Mouse (Mus musculus) heart, embryonic 11.5 days (tissue): ENCODE results near the gene Adgrl3. TPM values are rescaled to one million over a fixed set of nuclear protein-coding genes. Genes with fewer than 3 reads are reported as not detected.

Experiments
- ATAC-seq: fragments of 200-750 bp; cut with Nextera tagmentation; replicated peaks from 2 replicates; pipeline ENCODE4 v1.8.0; 2017; ENCODE audit warnings: moderate library complexity; ENCODE audit not compliant: insufficient number of reproducible peaks, low FRiP score, low TSS enrichment
- H3K27ac ChIP-seq: fragments of 300-500 bp; sonication (generic); 2 replicates; pipeline ENCODE4 v1.5.1; 2014; ENCODE audit warnings: mild to moderate bottlenecking, low read depth, low read length
- H3K27me3 ChIP-seq: fragments of 300-500 bp; sonication (generic); 2 replicates; pipeline ENCODE4 v1.6.1; 2014; ENCODE audit warnings: mild to moderate bottlenecking, low read length, mixed read lengths; ENCODE audit not compliant: control insufficient read depth, insufficient read depth
- H3K36me3 ChIP-seq: fragments of 300-500 bp; sonication (generic); 2 replicates; pipeline ENCODE4 v1.6.1; 2014; ENCODE audit warnings: mild to moderate bottlenecking, low read length, moderate library complexity, mixed read lengths; ENCODE audit not compliant: control insufficient read depth, insufficient read depth
- H3K4me1 ChIP-seq: fragments of 300-500 bp; sonication (generic); 2 replicates; pipeline ENCODE4 v1.6.1; 2014; ENCODE audit warnings: low read length; ENCODE audit not compliant: control insufficient read depth, insufficient read depth
- H3K4me2 ChIP-seq: fragments of 300-500 bp; sonication (generic); 2 replicates; pipeline ENCODE4 v1.6.1; 2014; ENCODE audit warnings: mild to moderate bottlenecking, moderate library complexity
- H3K4me3 ChIP-seq: fragments of 300-500 bp; sonication (generic); 2 replicates; pipeline ENCODE4 v1.5.1; 2014; ENCODE audit warnings: low read depth, low read length
- H3K9ac ChIP-seq: fragments of 300-500 bp; sonication (generic); 2 replicates; pipeline ENCODE4 v1.6.1; 2014; ENCODE audit warnings: mild to moderate bottlenecking, low read depth, low read length, moderate library complexity
- H3K9me3 ChIP-seq: fragments of 300-500 bp; sonication (generic); replicated peaks from 2 replicates; pipeline ENCODE4 v1.6.1; 2016; ENCODE audit warnings: low read length; ENCODE audit not compliant: control insufficient read depth
- WGBS: fragments of 180-500 bp; shearing (Covaris S2); extraction: QIAGEN DNeasy Blood & Tissue Kit; methylation state at CpG from one replicate; pipeline ENCODE4 v1.1.7; 2014; ENCODE audit not compliant: insufficient replicate concordance; 5-methylcytosine and 5-hydroxymethylcytosine counted together
- polyA plus RNA-seq: library from polyadenylated mRNA; unstranded; fragments of >200 nt; fragmentation: Nextera tagmentation; extraction: Ambion mirVana; gene quantifications from 2 replicates; pipeline ENCODE4 v1.2.1, GENCODE M21; 2014

The Adgrl3 gene
- polyA plus RNA-seq = 9.5 and 9.9 TPM in 2 replicates

DNA sequence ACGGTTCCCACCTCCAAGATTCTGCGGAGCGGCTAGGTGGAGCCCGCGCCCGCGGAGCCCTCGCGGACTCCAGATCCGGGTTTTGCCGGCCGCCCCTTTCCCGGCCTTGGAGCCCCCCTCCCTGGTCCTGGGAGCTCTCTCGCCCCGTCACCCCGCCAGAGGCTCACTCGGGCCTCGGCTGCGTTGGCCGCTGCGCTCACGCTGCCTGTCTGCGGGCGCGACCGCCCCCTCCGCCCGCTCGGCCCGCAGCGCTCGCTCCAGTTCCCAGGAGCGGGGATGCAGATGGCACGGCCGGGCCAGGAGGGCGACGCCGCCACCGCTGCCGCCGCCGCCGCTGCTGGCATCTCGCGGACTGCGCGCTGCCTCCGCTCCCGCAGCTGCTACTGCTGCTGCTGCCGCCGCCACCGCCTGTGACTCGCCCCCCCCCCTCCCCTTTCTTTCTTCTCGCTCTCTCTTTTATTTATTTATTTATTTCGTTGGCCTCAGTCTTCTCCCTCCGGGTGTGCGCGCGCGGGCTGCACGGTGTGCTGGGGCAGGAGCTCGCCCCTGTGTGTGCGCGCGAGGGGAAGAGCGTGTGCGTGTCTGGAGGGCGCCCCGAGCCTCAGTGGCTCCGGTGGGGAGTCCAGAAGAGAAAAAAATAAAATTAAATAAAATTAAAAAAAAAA, at the start of gene Adgrl3:
TSS of gene Adgrl3 (plus strand) at position 549 of the 665 bp plus-strand sequence.
- Histone ChIP-seq H3K4me1 (peaks cover 12% of the 10 kb centered on the region), H3K4me2 (peak within 1 kb of the TSS; percentile 92), H3K36me3 (no peaks in the 10 kb centered on the region), H3K9me3 (no peaks in the 10 kb centered on the region), H3K27ac (peak within 1 kb of the TSS; percentile 42), H3K4me3 (peak within 1 kb of the TSS; percentile 73), H3K9ac (peak within 1 kb of the TSS; percentile 79), H3K27me3 (peaks cover 5% of the 10 kb centered on the region; the same call in 1 of the 2 replicates)
- ATAC-seq = peak; percentile 75
- WGBS = 1% methylated on average over 61 of the region's 70 CpGs

DNA sequence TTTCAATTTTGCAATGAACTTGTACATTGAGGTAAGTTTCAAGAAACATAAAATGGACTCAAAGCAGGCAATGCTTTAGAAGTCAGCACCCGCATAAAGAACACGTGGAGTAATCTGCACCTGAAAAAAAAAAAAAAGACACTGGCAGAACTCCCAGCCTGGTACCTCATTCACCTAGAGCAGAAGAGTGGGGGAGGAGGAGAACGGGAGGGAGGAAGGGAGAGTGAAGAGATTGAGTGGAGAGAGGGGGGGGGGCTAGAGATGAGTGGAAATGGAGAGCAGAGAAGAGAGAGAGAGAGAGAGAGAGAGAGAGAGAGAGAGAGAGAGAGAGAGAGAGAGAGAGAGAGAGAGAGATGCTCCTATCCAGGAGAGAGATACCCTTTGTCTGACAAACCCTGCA, 772 bp upstream of the Adgrl3 start:
- H3K36me3 ChIP-seq = no peaks in the 10 kb centered on the region
- H3K9me3 ChIP-seq = no peaks in the 10 kb centered on the region
- H3K27ac ChIP-seq = no peak overlapping the region
- H3K27me3 ChIP-seq = peaks cover 3% of the 10 kb centered on the region; the same call in 1 of the 2 replicates
- peak overlapping the region; percentile 73 for H3K4me3 ChIP-seq
- 4% methylated on average over 3 of the region's 3 CpGs for WGBS
- ATAC-seq = no peak
- H3K4me2 ChIP-seq = peak overlapping the region; percentile 92
- H3K4me1 ChIP-seq = peaks cover 7% of the 10 kb centered on the region
- no peak overlapping the region for H3K9ac ChIP-seq

DNA sequence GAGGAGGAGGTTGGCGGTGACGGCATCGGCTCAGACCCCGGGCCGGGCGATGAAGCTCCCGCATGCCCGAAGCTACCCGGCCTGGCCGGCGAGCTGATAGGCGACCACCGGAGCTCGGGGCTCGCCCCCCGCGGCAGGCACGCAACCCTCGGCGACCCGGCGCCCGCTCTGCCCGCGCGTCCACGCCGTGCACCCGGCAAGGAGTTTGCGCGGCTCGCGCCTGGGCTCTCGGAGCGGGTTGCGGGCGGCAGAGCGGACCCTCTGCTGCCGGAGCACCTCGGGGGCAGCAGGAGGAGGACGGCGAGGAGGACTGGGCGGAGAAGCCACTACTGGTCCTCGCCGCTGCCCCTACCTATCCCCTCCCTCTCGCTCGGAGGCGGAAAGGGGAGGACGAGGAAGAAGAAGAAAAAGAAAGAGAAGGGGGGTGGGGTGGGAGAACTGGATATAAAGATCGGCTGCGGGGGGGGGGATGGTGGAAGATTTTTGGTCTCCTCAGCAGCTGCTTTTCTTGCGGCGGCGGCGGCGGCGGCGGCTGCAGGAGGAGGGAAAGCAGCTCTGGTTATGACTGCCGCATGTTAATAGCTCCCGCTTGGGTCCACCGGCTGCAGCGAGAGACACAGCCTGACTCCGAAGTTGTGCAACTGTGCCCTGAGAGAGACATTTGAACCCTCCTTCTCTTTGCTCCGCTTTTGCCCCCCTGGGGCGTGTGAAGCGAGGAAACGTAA, 505 bp downstream of the Adgrl3 start:
- Histone ChIP-seq H3K4me3 (peak overlapping the region; percentile 73), H3K36me3 (no peaks in the 10 kb centered on the region), H3K4me1 (peaks cover 12% of the 10 kb centered on the region), H3K9me3 (no peaks in the 10 kb centered on the region), H3K9ac (peak overlapping the region; percentile 79), H3K4me2 (peak overlapping the region; percentile 92), H3K27ac (peak overlapping the region; percentile 42), H3K27me3 (peaks cover 5% of the 10 kb centered on the region; the same call in 1 of the 2 replicates)
- ATAC-seq = peak; percentile 54
- WGBS = under 1% methylated on average over 60 of the region's 67 CpGs

- H3K4me2 ChIP-seq = peak overlapping the region; percentile 92
- peak overlapping the region; percentile 73 for H3K4me3 ChIP-seq
- no peak for ATAC-seq
- H3K9me3 ChIP-seq = no peaks in the 10 kb centered on the region
- H3K27ac ChIP-seq = no peak overlapping the region
- H3K9ac ChIP-seq = peak overlapping the region; percentile 79
- H3K27me3 ChIP-seq = peaks cover 5% of the 10 kb centered on the region; the same call in 1 of the 2 replicates
- peaks cover 12% of the 10 kb centered on the region for H3K4me1 ChIP-seq
- no peaks in the 10 kb centered on the region for H3K36me3 ChIP-seq
- WGBS = 2% methylated on average over 6 of the region's 6 CpGs
Observed at GRCm38 (mm10) chr5:81021006-81021320, 1.0 kb downstream of the Adgrl3 start.

DNA sequence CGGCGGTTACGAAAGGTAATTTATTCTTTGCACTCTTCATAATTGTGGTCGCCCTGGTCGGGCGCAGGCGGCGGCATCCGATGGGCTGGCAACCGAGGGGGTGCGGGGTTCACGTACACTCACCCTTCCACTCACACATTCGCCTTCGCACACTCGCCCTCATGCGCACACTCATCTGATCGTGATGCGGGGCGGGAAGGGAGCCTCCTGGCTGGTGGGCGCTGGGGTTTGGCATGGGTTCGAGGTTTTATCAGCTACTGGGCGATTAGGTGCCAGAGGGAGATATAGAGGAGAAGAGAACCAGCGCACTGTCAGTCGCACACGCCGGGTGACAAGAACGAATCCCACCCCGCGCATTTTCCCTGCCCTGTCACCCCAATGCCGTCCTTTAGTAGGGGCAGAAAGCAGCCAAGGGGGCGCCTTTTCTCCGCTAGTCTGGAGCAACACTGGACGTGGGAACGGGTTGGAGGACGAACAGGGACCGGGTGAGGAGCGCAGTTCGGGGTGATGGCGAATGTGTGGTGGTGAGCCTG, 1.5 kb downstream of the Adgrl3 start:
- no peaks in the 10 kb centered on the region for H3K36me3 ChIP-seq
- H3K4me1 ChIP-seq = peaks cover 12% of the 10 kb centered on the region
- no peak for ATAC-seq
- no peak overlapping the region for H3K27ac ChIP-seq
- peak overlapping the region; percentile 92 for H3K4me2 ChIP-seq
- peak overlapping the region; percentile 73 for H3K4me3 ChIP-seq
- WGBS = under 1% methylated on average over 39 of the region's 39 CpGs
- H3K9me3 ChIP-seq = no peaks in the 10 kb centered on the region
- peak overlapping the region; percentile 79 for H3K9ac ChIP-seq
- peaks cover 5% of the 10 kb centered on the region; the same call in 1 of the 2 replicates for H3K27me3 ChIP-seq

GRCm38 (mm10) chr5:81021864-81022305, 1.9 kb downstream of the Adgrl3 start:
- no peaks in the 10 kb centered on the region for H3K36me3 ChIP-seq
- H3K4me1 ChIP-seq = peaks cover 12% of the 10 kb centered on the region
- peaks cover 5% of the 10 kb centered on the region; the same call in 1 of the 2 replicates for H3K27me3 ChIP-seq
- no peak for ATAC-seq
- H3K4me2 ChIP-seq = peak overlapping the region; percentile 92
- no peaks in the 10 kb centered on the region for H3K9me3 ChIP-seq
- no peak overlapping the region for H3K27ac ChIP-seq
- peak overlapping the region; percentile 73 for H3K4me3 ChIP-seq
- 2% methylated on average over 21 of the region's 21 CpGs for WGBS
- peak overlapping the region; percentile 79 for H3K9ac ChIP-seq

DNA sequence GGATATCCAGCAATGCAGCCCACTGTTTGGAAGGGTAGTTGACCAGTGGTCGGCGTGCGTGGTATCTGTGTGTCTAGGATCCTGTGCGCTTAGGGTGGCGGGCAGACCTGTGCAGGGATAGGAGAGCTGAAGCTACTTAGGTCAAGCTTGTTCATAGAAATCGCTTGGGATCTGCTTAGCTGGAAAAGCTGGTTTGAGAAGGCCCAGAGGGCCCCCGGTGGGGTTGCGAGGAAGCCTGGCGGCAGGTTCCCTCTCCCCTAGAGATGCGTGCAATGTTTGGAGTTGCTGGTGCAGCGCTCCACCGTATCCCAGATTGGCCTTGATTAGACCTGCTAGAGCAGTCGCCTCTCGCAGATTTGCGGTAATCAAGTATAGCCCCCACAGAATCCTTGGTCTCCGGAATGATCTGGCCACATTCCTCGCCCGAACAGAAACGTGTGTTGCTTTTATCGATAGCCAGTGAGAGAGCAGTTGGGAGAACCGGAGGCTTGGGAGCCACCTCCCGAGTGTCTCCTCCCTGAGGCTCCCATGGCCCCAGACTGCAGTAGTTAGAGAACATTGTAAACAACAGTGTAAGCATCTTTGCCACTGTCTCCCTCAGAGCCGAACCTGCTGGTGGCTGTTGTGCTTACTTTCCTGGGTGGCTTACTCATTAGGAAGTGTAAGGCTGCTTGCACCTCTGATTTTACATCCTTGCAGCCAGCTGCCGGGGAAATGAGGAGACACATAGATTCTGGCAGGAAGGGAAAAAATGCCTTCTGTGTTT, 2.6 kb downstream of the Adgrl3 start:
- WGBS = 6% methylated on average over 24 of the region's 24 CpGs

More for the DNA sequence above, 2.6 kb downstream of the Adgrl3 start:
- Histone ChIP-seq H3K36me3 (no peaks in the 10 kb centered on the region), H3K9ac (peak overlapping the region; percentile 79), H3K4me2 (peak overlapping the region; percentile 92), H3K27ac (no peak overlapping the region), H3K4me3 (peak overlapping the region; percentile 73), H3K27me3 (peaks cover 5% of the 10 kb centered on the region; the same call in 1 of the 2 replicates), H3K9me3 (no peaks in the 10 kb centered on the region), H3K4me1 (peaks cover 12% of the 10 kb centered on the region)
- ATAC-seq = no peak
